ENCODE assay signal across 8 mouse cellular contexts in genomic region chr1:34439215-34439960, GRCm38 (mm10). TPM values are rescaled to one million over a fixed set of nuclear protein-coding genes. Genes with fewer than 3 reads are reported as not detected.
A peak's percentile ranks its signal among the peaks of the same experiment; 100 is the strongest.
DNase-seq lines count a peak whose midpoint lies in the region; ATAC-seq lines count a peak whose summit lies in the region.

Ccdc115 (minus strand) TSS chr1:34439672.
Imp4 (plus strand) TSS chr1:34439851.

- WGBS in hindbrain, embryonic 16.5 days: under 1% methylated on average over 48 of the region's 48 CpGs
- under 1% methylated on average over 47 of the region's 48 CpGs for whole genome bisulfite sequencing in macrophage (ENCODE audit: missing documents)

- peak; percentile 95 for DNase-seq in WW6 (ENCODE audit: low read depth, low spot score)
- DNase-seq in cerebellum, postnatal 4 days (ENCODE audit: low spot score in 2 of 2): peak; percentile 88 to 92
- DNase-seq in gastrocnemius, adult 18-20 months (ENCODE audit: low spot score): peak; percentile 96
- DNase-seq in left cerebral cortex, adult 18-20 months (ENCODE audit: low spot score in 2 of 2): peak; percentile 94
- DNase-seq in right cerebral cortex, adult 18-20 months: peak; percentile 97
- DNase-seq in urinary bladder, postnatal 10 days (ENCODE audit: low spot score): peak; percentile 64

- peak within 1 kb of the TSS; percentile 83 for H3K4me3 ChIP-seq in hindbrain, embryonic 16.5 days (ENCODE audit: low read length)
- H3K4me3 ChIP-seq in macrophage (ENCODE audit: inconsistent target): peak within 1 kb of the TSS; percentile 75

- peaks cover 17% of the 10 kb centered on the region for H3K36me3 ChIP-seq in hindbrain, embryonic 16.5 days (ENCODE audit: control insufficient read depth, insufficient read depth, low read length)
- peaks cover 32% of the 10 kb centered on the region for H3K36me3 ChIP-seq in macrophage (ENCODE audit: inconsistent target)

- peaks cover 40% of the 10 kb centered on the region for H3K79me2 ChIP-seq in macrophage (ENCODE audit: inconsistent target)

- ATAC-seq in hindbrain, embryonic 16.5 days: peak; percentile 95

- peaks cover 15% of the 10 kb centered on the region for H3K4me1 ChIP-seq in hindbrain, embryonic 16.5 days (ENCODE audit: control insufficient read depth, insufficient read depth, low read depth, low read length)

- peak within 1 kb of the TSS; percentile 71 for H3K27ac ChIP-seq in hindbrain, embryonic 16.5 days (ENCODE audit: low read depth, low read length)
- H3K27ac ChIP-seq in macrophage: peak within 1 kb of the TSS; percentile 92

- peak within 1 kb of the TSS; percentile 73 for H3K9ac ChIP-seq in hindbrain, embryonic 16.5 days (ENCODE audit: low read depth, low read length)

- H3K27me3 ChIP-seq in hindbrain, embryonic 16.5 days (replicated peaks; ENCODE audit: control insufficient read depth, insufficient read depth, low read length): no peaks in the 10 kb centered on the region

- peak within 1 kb of the TSS; percentile 85 for H3K4me2 ChIP-seq in hindbrain, embryonic 16.5 days (ENCODE audit: low read length)

- no peaks in the 10 kb centered on the region for H3K9me3 ChIP-seq in hindbrain, embryonic 16.5 days (ENCODE audit: control insufficient read depth, low read length)

RNA-seq across cellular contexts. Expression of gene Ccdc115, which starts in this region (rescaled TPM):
- 10 to 100 TPM; 11.7 to 12.6 TPM for total RNA-seq in gastrocnemius, adult 18-20 months (2021)
- polyA plus RNA-seq in hindbrain, embryonic 16.5 days (2015; fragmentation: Nextera tagmentation; extraction: Ambion mirVana): 64.8 and 68.6 TPM in 2 replicates
- 10 to 100 TPM; 12.9 to 15.9 TPM for total RNA-seq in left cerebral cortex, adult 18-20 months (2021)
- 10 to 100 TPM in 17 of 26 experiments, 1 to 10 TPM in 9; 3.7 to 37.4 (median 15.7) TPM for total RNA-seq in macrophage (2018; cell fraction: chromatin; rRNA removed)
- 10 to 100 TPM; 16.6 to 50.3 (median 38.0) TPM for total RNA-seq in macrophage (2018; cell fraction: cytosol; rRNA removed)
- total RNA-seq in macrophage (2018; cell fraction: nucleus; rRNA removed): 10 to 100 TPM in 22 of 26 experiments, 1 to 10 TPM in 4; 8.3 to 41.2 (median 16.2) TPM
- 47.2 to 87.1 TPM (median 69.5 TPM) in 3 replicates for polyA plus RNA-seq in macrophage (2018)

RNA-seq across cellular contexts. Expression of gene Imp4, which starts in this region (rescaled TPM):
- total RNA-seq in gastrocnemius, adult 18-20 months (2021): 10 to 100 TPM; 10.3 to 13.4 TPM
- polyA plus RNA-seq in hindbrain, embryonic 16.5 days (2015; fragmentation: Nextera tagmentation; extraction: Ambion mirVana): 50.1 and 54.4 TPM in 2 replicates
- 10 to 100 TPM; 34.2 to 36.5 TPM for total RNA-seq in left cerebral cortex, adult 18-20 months (2021)
- 10 to 100 TPM in 23 of 26 experiments, 1 to 10 TPM in 3; 8.6 to 34.8 (median 20.0) TPM for total RNA-seq in macrophage (2018; cell fraction: chromatin; rRNA removed)
- 10 to 100 TPM; 19.7 to 39.7 (median 30.6) TPM for total RNA-seq in macrophage (2018; cell fraction: cytosol; rRNA removed)
- total RNA-seq in macrophage (2018; cell fraction: nucleus; rRNA removed): 10 to 100 TPM; 12.2 to 31.7 (median 17.3) TPM
- 28.5 to 54.8 TPM (median 40.6 TPM) in 3 replicates for polyA plus RNA-seq in macrophage (2018)

Comparison
In these comparisons a context has a peak if more than half of its experiments do, and no peak if none do; other contexts are left out.
1. Peak in every context shown above with its lines: DNase-seq, ATAC-seq, H3K4me3 ChIP-seq and H3K27ac ChIP-seq.